Mouse (Mus musculus) heart, embryonic 11.5 days (tissue): ENCODE measurements around the gene Ankrd39. TPM values are rescaled to one million over a fixed set of nuclear protein-coding genes. Genes with fewer than 3 reads are reported as not detected.

ENCODE experiments used
- ATAC-seq: fragments of 200-750 bp; cut with Nextera tagmentation; replicated peaks from 2 replicates; pipeline ENCODE4 v1.8.0; 2017; ENCODE audit warnings: moderate library complexity; ENCODE audit not compliant: insufficient number of reproducible peaks, low FRiP score, low TSS enrichment
- H3K27ac ChIP-seq: fragments of 300-500 bp; sonication (generic); 2 replicates; pipeline ENCODE4 v1.5.1; 2014; ENCODE audit warnings: mild to moderate bottlenecking, low read depth, low read length
- H3K27me3 ChIP-seq: fragments of 300-500 bp; sonication (generic); 2 replicates; pipeline ENCODE4 v1.6.1; 2014; ENCODE audit warnings: mild to moderate bottlenecking, low read length, mixed read lengths; ENCODE audit not compliant: control insufficient read depth, insufficient read depth
- H3K36me3 ChIP-seq: fragments of 300-500 bp; sonication (generic); 2 replicates; pipeline ENCODE4 v1.6.1; 2014; ENCODE audit warnings: mild to moderate bottlenecking, low read length, moderate library complexity, mixed read lengths; ENCODE audit not compliant: control insufficient read depth, insufficient read depth
- H3K4me1 ChIP-seq: fragments of 300-500 bp; sonication (generic); 2 replicates; pipeline ENCODE4 v1.6.1; 2014; ENCODE audit warnings: low read length; ENCODE audit not compliant: control insufficient read depth, insufficient read depth
- H3K4me2 ChIP-seq: fragments of 300-500 bp; sonication (generic); 2 replicates; pipeline ENCODE4 v1.6.1; 2014; ENCODE audit warnings: mild to moderate bottlenecking, moderate library complexity
- H3K4me3 ChIP-seq: fragments of 300-500 bp; sonication (generic); 2 replicates; pipeline ENCODE4 v1.5.1; 2014; ENCODE audit warnings: low read depth, low read length
- H3K9ac ChIP-seq: fragments of 300-500 bp; sonication (generic); 2 replicates; pipeline ENCODE4 v1.6.1; 2014; ENCODE audit warnings: mild to moderate bottlenecking, low read depth, low read length, moderate library complexity
- H3K9me3 ChIP-seq: fragments of 300-500 bp; sonication (generic); replicated peaks from 2 replicates; pipeline ENCODE4 v1.6.1; 2016; ENCODE audit warnings: low read length; ENCODE audit not compliant: control insufficient read depth
- WGBS: fragments of 180-500 bp; shearing (Covaris S2); extraction: QIAGEN DNeasy Blood & Tissue Kit; methylation state at CpG from one replicate; pipeline ENCODE4 v1.1.7; 2014; ENCODE audit not compliant: insufficient replicate concordance; 5-methylcytosine and 5-hydroxymethylcytosine counted together
- polyA plus RNA-seq: library from polyadenylated mRNA; unstranded; fragments of >200 nt; fragmentation: Nextera tagmentation; extraction: Ambion mirVana; gene quantifications from 2 replicates; pipeline ENCODE4 v1.2.1, GENCODE M21; 2014

Ankrd39 gene
- polyA plus RNA-seq, 1 experiment from 2014 or later: 25.1 TPM

DNA sequence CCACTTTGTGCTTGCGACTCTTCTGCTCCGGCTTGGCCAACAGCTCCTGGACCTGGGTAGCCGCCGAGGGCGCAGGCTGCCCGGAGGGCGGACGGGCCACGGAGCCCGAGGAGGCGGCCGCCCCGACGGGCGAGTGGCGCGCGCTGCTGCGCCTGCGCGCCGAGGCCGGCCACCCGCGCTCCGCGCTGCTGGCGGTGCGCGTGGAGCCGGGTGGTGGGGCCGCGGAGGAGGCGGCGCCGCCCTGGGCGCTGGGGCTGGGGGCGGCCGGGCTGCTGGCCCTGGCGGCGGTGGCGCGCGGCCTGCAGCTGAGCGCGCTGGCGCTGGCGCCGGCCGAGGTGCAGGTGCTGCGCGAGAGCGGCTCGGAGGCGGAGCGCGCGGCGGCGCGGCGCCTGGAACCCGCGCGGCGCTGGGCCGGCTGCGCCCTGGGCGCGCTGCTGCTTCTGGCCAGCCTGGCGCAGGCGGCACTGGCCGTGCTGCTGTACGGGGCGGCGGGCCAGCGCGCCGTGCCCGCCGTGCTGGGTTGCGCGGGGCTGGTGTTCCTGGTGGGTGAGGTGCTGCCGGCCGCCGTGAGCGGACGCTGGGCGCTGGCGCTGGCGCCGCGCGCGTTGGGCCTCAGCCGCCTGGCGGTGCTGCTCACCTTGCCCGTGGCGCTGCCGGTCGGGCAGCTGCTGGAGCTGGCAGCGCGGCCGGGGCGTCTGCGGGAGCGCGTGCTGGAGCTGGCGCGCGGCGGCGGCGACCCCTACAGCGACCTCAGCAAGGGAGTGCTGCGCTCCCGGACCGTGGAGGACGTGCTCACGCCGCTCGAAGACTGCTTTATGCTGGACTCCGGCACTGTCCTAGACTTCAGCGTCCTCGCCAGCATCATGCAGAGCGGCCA, 34.9 kb downstream of the Ankrd39 start:
- Histone ChIP-seq H3K4me2 (peak overlapping the region; percentile 97), H3K36me3 (no peaks in the 10 kb centered on the region), H3K4me1 (peaks cover 10% of the 10 kb centered on the region), H3K9me3 (no peaks in the 10 kb centered on the region), H3K9ac (peak overlapping the region; percentile 90), H3K27ac (peak overlapping the region; percentile 99), H3K27me3 (no peaks in the 10 kb centered on the region), H3K4me3 (peak overlapping the region; percentile 98)
- WGBS: under 1% methylated on average over 77 of the region's 126 CpGs
- peak; percentile 60; the same call in 1 of the 2 replicates for ATAC-seq

DNA sequence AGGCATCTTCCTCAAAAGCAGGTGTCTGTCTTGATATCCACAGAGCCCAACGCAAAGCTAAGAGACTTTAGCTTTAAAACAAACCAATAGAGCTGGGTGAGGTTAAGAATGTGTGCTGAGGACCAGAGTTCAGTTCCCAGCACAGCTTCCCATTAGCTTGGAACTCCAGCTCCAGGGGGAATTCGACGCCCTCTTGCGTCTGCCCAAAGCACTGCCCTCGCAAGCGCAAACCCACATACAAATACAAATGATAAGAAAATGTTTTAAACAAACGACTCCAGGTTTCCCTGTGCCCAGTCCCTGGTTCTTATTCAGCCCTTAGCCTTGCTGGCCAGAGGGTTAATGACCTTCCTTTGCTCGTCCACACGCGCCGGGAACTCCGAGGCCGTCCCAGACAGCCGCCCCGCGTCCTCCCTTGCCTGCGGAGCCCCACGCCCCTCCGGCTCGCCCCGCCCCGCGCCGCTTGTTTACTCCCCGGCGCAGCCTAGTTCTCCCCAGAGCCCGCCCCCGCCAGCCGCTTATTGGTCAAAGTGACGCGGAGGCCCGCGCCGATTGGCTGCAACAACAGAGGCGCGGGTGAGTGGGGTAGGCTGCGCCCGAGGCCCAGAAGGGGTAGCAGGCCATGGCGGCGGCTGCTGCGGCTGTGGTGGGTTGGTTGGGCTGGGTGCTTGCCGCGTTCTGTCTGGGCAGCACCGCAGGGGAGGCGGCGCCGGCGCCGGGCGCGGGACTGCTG, 35.8 kb downstream of the Ankrd39 start, which contains the start of gene Cnnm3:
Gene Cnnm3, plus strand, starts transcription at position 579 of the 733 bp plus-strand sequence.
- Histone ChIP-seq H3K9ac (peak within 1 kb of the TSS; percentile 90), H3K9me3 (no peaks in the 10 kb centered on the region), H3K36me3 (no peaks in the 10 kb centered on the region), H3K27ac (peak within 1 kb of the TSS; percentile 99), H3K4me3 (peak within 1 kb of the TSS; percentile 98), H3K4me2 (peak within 1 kb of the TSS; percentile 97), H3K4me1 (peaks cover 10% of the 10 kb centered on the region), H3K27me3 (no peaks in the 10 kb centered on the region)
- 1% methylated on average over 48 of the region's 51 CpGs for WGBS
- ATAC-seq: peak; percentile 98

DNA sequence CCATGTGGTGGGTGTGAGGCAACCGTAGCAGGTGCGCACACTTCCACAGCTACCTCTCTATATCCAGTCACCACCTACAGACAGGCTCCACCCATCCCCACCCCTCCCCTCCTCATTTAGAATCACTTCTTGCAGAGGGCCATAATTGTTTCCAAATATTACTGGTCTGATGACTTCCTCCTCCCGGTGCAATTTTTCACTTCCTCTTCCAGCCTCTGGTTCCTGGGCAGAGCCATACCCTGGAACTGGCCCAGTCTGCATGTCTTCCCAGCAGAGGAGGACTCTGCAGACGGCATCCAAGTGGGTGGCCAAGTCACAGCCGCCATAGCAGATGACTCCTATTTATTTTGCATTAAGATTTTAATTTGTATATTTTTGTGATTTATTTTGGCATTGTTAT, 39.0 kb downstream of the Ankrd39 start:
- WGBS: 78% methylated on average over 5 of the region's 5 CpGs
- no peak for ATAC-seq
- Histone ChIP-seq H3K9me3 (no peaks in the 10 kb centered on the region), H3K27me3 (no peaks in the 10 kb centered on the region), H3K4me3 (no peak overlapping the region), H3K27ac (no peak overlapping the region), H3K4me1 (peaks cover 4% of the 10 kb centered on the region), H3K9ac (no peak overlapping the region), H3K4me2 (no peak overlapping the region), H3K36me3 (no peaks in the 10 kb centered on the region)

DNA sequence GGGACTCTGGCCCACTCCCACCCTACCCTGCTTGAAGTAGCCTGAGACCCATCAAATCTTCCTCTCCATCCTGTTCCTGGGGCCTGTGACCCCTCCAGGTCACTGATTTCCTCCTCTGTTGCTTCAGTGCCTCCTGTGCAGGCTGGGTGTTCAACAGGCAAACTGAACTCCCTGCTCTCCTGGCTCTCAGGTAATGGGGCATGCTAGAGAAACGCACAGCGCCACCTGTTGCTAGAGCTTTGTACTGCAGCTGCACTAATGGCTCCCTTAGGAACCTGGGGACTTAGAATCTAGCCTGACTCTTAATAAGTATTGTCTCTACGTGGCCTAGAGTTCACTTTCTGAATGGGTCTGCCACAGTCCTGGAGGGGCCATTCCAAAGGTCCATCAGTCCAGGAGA, 46.0 kb downstream of the Ankrd39 start:
- no peak for ATAC-seq
- no peaks in the 10 kb centered on the region for H3K36me3 ChIP-seq
- 13% methylated on average over 3 of the region's 3 CpGs for WGBS

DNA sequence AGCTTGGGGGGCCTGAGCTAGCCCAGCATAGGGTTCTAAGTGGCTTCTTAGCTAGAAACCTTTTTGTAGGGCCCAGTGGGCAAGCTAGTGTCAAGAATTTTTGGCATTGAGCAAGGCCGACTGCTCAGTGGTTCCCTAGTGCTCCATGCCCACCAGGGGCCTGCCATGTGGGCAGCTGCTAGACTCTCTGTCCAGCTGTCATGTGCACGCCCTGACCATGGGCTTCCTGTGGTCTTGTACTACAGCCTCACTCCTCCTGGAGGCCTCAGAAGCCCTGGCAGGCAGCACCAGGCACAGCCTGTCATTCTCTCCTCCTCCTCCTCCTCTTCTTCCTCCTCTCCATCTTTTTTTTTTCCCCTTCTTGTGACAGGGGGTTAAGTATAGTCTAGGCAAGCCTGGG, 49.9 kb downstream of the Ankrd39 start:
- WGBS: 83% methylated on average over 2 of the region's 2 CpGs
- Histone ChIP-seq H3K27ac (no peak overlapping the region), H3K27me3 (no peaks in the 10 kb centered on the region), H3K4me3 (no peak overlapping the region), H3K9me3 (no peaks in the 10 kb centered on the region), H3K4me2 (no peak overlapping the region), H3K4me1 (peaks cover 5% of the 10 kb centered on the region), H3K9ac (no peak overlapping the region), H3K36me3 (no peaks in the 10 kb centered on the region)
- ATAC-seq: no peak

More for the DNA sequence above, 46.0 kb downstream of the Ankrd39 start:
- Histone ChIP-seq H3K9me3 (no peaks in the 10 kb centered on the region), H3K4me2 (no peak overlapping the region), H3K4me3 (no peak overlapping the region), H3K27ac (no peak overlapping the region), H3K27me3 (no peaks in the 10 kb centered on the region), H3K4me1 (no peaks in the 10 kb centered on the region), H3K9ac (no peak overlapping the region)

DNA sequence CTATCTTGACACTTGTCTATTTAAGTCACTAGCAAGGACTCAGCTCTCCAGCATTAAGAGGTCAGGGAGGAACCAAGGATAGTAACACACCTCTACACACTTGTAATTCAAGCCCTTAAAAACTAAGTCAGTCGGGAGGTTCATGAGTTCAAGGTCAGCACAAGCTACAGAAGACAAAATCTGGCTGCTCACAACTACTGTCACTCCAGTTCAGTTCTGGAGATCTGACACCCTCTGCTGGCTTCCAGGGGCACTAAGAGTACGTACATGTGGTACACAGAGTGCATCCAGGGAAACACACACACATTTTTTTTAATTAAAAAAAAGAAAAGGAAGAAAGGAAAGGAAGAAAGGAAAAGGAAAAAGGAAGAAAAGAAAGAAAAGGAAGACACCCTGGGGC, 50.5 kb downstream of the Ankrd39 start:
- H3K27ac ChIP-seq: no peak overlapping the region
- no peaks in the 10 kb centered on the region for H3K9me3 ChIP-seq
- peaks cover 10% of the 10 kb centered on the region for H3K4me1 ChIP-seq
- H3K4me3 ChIP-seq: no peak overlapping the region
- ATAC-seq: no peak
- no peaks in the 10 kb centered on the region for H3K27me3 ChIP-seq
- H3K4me2 ChIP-seq: no peak overlapping the region
- WGBS: 59% methylated on average over 2 of the region's 2 CpGs
- H3K9ac ChIP-seq: no peak overlapping the region
- H3K36me3 ChIP-seq: no peaks in the 10 kb centered on the region

DNA sequence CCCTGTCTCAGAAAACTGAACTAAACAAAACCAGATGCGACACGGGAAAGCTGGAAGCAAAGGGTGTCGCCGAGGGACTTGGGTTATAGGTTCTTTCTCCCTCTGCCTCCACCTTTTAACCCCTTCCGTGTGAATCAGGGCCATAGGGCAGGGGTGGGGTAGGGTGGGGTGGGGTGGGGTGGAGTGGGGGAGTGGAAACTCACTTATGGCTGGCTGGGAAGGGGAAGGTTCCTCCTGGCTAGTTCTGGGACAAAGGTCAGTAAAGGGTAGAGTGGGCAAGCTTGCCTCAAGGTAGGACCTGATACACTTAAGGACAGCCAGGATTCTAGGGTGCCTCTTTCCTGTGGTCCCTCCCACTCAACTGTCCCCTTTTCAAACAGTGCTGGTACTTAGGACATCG, 53.9 kb downstream of the Ankrd39 start:
- Histone ChIP-seq H3K4me3 (no peak overlapping the region), H3K4me2 (no peak overlapping the region), H3K9ac (no peak overlapping the region), H3K9me3 (no peaks in the 10 kb centered on the region), H3K4me1 (peaks cover 10% of the 10 kb centered on the region), H3K27ac (no peak overlapping the region), H3K27me3 (no peaks in the 10 kb centered on the region), H3K36me3 (no peaks in the 10 kb centered on the region)
- WGBS: 74% methylated on average over 6 of the region's 6 CpGs
- no peak for ATAC-seq

DNA sequence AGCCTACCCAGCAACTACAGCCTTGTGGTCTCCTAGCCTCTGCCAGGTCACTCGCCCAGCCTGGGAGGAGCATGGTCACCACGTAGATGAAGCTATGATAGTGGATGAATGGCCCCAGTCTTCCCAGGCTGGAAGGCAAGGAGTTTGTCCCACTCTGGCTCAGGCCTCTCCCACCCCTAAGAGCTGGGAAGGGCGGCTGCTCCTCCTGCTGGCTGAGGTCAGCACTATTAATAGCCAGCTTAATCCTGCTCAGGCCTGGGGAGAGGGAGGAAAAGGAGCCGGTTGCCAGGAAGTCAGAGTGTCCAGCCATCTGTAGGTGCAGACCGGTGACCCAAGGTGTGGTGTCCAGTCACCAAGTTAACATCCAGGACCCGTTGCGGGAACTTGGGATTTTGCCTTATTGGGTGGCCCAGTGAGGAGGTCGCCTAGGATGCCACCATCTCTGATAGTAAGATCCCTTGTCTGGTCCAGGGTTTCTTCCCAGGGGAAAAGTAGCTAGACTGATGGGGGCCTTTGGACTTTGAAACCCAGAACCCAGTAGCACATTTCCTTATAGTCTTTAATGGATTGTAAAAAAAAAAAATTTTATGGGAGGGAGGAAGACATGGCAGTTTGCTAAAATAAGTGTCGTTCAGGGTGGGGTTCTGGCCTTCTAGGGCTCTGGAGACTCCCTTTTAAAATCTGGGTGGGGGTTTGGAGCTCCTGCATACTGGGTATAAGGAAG, 54.7 kb downstream of the Ankrd39 start:
- no peak overlapping the region for H3K4me3 ChIP-seq
- 0 out of 2 replicates have a peak overlapping the region, but pooled peaks have one; percentile 54 for H3K27ac ChIP-seq
- H3K9me3 ChIP-seq: no peaks in the 10 kb centered on the region
- H3K27me3 ChIP-seq: no peaks in the 10 kb centered on the region
- H3K36me3 ChIP-seq: no peaks in the 10 kb centered on the region
- H3K4me2 ChIP-seq: peak overlapping the region; percentile 37; the same call in 1 of the 2 replicates
- H3K4me1 ChIP-seq: peaks cover 10% of the 10 kb centered on the region
- ATAC-seq: peak; percentile 81
- 34% methylated on average over 9 of the region's 9 CpGs for WGBS
- peak overlapping the region; percentile 46; the same call in 1 of the 2 replicates for H3K9ac ChIP-seq
